Mouse (Mus musculus) bone marrow, adult 2 months (tissue): ENCODE data around the gene Msh4. TPM values are rescaled to one million over a fixed set of nuclear protein-coding genes. Genes with fewer than 3 reads are reported as not detected.
"Not testable (repeated sequence)": the region's sequence is repeated elsewhere in the genome, so short reads cannot be mapped to it uniquely, and the experiment has no call there.

Source experiments
- H3K27ac ChIP-seq: fragments of 200-500 bp; 2 replicates; pipeline ENCODE4 v1.5.1; 2012; ENCODE audit warnings: low read depth, mild to moderate bottlenecking, control low read depth, inconsistent platforms, low read length; ENCODE audit not compliant: control insufficient read depth, poor library complexity, insufficient read depth
- H3K4me1 ChIP-seq: fragments of 200-500 bp; 2 replicates; pipeline ENCODE4 v1.6.1; 2011; ENCODE audit warnings: low read length; ENCODE audit not compliant: control insufficient read depth, insufficient read depth
- H3K4me3 ChIP-seq: fragments of 200-500 bp; replicated peaks from 2 replicates; pipeline ENCODE3; 2011; ENCODE audit warnings: mild to moderate bottlenecking, low read depth, low read length, control low read depth; ENCODE audit not compliant: control insufficient read depth
- CTCF ChIP-seq: fragments of 200-500 bp; IDR thresholded peaks from 2 replicates; pipeline ENCODE4 v1.5.1; 2011; ENCODE audit warnings: low read length, control low read depth; ENCODE audit not compliant: control insufficient read depth, insufficient read depth
- POLR2A ChIP-seq: fragments of 200-500 bp; IDR thresholded peaks from 2 replicates; pipeline ENCODE4 v1.6.1; 2011; ENCODE audit warnings: low read depth, mild to moderate bottlenecking, control low read depth, low read length, borderline replicate concordance; ENCODE audit not compliant: control insufficient read depth
- WGBS: fragments of 180-500 bp; shearing (Covaris S2); methylation state at CpG from one replicate; pipeline ENCODE4 v1.1.7; 2018; 5-methylcytosine and 5-hydroxymethylcytosine counted together
- polyA plus RNA-seq: library from polyadenylated mRNA; stranded (reverse); fragments of >200 nt; gene quantifications from 2 replicates; pipeline ENCODE4 v1.2.4, GENCODE M21; 2011; ENCODE audit warnings: low replicate concordance; ENCODE audit not compliant: missing spikeins, insufficient read depth, insufficient read length

The Msh4 gene
- polyA plus RNA-seq, 1 experiment, result not detected

DNA sequence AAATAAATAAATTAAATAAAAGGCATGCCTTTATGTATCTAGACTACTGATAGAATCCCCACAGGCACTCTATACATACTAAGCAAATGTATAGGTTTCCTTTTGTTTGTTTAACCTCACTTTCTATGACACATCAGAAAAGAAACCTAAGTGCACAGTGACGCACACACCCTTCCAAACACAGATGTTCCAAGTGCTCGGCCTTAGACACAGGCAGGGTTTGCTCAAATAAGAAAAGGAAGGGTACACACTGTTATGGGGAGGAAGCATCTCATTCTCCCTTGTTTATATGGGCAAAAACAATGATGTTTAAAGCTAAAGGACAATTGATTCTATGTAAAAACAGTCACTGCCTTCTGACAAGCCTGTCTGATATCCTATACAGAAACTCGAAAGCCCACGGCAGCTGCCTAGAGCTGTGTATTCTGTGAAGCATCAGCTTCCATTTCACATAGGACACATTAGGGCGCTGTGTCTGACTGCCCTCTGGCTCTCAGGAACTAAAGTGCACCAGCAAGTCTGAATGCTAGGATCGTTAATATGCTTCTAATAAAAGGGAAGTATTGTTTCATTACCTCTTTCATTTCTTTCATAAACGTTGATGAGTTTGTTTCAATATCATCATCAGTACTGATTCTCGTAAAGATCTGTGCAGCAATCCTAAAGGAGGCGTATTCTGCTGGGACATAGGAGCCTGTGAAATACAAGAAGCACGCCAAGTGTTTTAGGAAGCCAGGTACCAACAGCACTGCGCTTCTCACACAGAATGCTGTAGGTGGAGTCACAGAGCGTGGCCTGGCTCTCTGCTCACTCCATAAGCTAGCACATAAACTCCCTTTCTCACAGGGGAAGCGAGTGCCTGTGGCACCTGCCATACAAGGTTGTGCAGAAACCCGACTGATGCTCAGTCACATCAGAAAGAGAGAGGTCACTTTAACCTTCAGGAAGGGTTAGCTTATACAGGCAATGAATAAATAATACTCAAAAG lies 38.5 kb downstream of the Msh4 start:
- Histone ChIP-seq H3K4me3 (no peak overlapping the region), H3K4me1 (no peaks in the 10 kb centered on the region; the same call in none of the 2 replicates), H3K27ac (no peak overlapping the region)
- 75% methylated on average over 14 of the region's 14 CpGs for WGBS
- TF ChIP-seq CTCF (no peak), POLR2A (no peak)

DNA sequence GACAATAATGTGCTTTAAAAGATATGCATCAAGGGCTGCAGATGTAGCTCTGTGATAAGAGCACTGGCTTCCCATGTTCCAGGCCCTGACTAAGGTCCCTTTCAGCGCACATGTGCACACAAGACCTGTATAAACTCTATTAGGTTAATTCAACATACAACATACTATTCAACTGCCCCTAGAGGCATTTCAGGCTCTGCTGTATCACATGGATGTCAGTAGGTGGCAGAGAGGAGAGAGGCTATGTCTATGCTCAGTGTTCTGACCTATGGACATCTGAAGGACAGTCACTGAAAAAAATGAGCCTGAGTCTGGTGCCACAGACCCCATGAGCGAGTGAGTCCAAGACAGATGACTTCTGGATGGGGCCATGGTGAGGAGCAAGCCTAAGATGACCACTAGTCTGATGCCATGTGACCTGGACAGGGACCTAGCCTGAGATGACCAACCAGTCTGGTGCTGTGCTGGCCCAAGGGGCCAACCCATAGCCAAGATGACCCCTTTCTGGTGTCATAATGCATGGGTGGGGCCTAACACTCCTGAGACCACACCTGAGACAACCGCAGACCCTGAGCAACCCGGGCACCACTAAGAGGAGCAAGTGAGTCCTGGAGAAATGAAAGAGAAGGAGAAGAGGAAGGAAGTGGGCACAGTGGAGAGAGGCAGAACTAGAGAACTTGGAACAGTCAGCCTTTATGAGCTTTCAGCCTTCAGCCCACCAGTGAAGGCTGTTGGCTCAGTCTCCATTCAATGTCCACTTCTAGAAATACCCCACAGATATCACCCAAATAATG lies 41.1 kb downstream of the Msh4 start:
- WGBS, result 33% methylated on average over 4 of the region's 4 CpGs
- Histone ChIP-seq H3K27ac (no peak overlapping the region), H3K4me3 (no peak overlapping the region)

DNA sequence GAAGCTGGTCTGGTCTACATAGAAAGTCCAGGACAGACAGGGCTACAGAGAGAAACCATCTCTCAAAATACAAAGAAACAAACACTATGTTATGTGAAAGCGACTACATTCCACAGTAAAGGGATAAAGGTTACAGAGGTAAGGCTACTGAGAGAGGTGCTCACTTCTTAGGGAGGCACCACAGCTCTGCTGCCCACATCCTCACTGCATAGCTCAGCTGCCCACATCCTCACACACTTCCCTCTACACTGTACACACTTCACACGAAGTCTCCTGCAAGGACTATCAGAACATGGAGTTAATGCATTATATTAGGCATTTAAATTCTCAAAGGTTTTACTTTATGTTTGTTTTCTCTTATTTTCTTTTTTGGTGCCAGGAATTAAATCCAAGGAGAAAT lies 42.1 kb downstream of the Msh4 start:
- H3K27ac ChIP-seq, result no peak overlapping the region
- no peak for TF ChIP-seq CTCF
- TF ChIP-seq POLR2A, result no peak
- H3K4me3 ChIP-seq, result no peak overlapping the region
- 21% methylated on average over 2 of the region's 2 CpGs for WGBS
- peaks cover 3% of the 10 kb centered on the region; the same call in 1 of the 2 replicates for H3K4me1 ChIP-seq

More for the DNA sequence above, 41.1 kb downstream of the Msh4 start:
- H3K4me1 ChIP-seq, result peaks cover 3% of the 10 kb centered on the region; the same call in 1 of the 2 replicates
- no peak for TF ChIP-seq CTCF
- TF ChIP-seq POLR2A, result no peak

DNA sequence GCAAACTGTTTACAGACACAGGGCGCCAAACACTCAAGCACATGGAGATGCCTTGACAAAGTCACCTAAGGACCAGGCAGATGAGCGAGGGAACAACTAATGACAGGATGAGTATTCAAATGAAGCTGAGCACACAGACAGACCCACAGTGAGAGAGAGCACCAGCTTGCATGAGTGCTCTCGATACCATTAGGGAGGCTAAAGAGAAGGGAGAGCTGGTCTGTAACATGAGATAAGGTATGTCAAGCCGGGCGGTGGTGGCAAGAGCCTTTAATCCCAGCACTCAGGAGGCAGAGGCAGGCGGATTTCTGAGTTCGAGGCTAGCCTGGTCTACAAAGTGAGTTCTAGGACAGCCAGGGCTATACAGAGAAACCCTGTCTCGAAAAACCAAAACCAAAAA lies 45.5 kb downstream of the Msh4 start:
- not testable (repeated sequence) for H3K4me1 ChIP-seq, H3K27ac ChIP-seq, H3K4me3 ChIP-seq
- WGBS, result 79% methylated on average over 8 of the region's 8 CpGs

DNA sequence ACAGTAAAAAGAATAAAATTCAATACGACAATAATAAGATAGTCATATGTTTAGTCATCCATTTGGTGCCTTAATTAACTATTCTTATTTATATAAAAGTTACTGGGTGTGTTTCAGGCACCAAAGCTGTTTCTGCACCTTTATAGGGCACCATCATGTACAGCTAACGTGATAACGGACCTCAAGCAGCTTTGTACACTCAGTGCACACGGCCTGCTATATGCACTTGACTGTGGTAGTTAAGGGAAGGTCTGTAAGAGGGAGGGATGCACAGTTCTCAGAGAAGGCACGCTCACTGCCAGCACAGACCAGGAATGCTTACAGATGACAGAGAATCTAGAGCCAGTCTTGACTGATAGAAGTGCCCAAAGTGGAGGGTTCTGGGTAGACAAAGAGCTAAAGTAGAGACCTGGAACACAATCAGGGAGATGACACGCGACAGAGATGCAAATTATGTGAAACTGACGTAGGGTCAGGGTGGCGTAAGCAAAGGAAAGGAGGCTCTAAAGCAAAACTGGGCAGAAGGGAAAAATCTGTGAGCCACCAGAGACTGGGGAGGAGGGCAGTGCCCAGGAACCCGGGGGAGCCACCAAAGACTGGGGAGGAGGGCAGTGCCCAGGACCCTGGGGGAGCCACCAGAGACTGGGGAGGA lies 47.5 kb downstream of the Msh4 start:
- TF ChIP-seq POLR2A, result no peak
- no peak for TF ChIP-seq CTCF
- no peak overlapping the region for H3K27ac ChIP-seq
- WGBS, result 82% methylated on average over 10 of the region's 10 CpGs
- peaks cover 3% of the 10 kb centered on the region; the same call in 1 of the 2 replicates for H3K4me1 ChIP-seq
- H3K4me3 ChIP-seq, result no peak overlapping the region

DNA sequence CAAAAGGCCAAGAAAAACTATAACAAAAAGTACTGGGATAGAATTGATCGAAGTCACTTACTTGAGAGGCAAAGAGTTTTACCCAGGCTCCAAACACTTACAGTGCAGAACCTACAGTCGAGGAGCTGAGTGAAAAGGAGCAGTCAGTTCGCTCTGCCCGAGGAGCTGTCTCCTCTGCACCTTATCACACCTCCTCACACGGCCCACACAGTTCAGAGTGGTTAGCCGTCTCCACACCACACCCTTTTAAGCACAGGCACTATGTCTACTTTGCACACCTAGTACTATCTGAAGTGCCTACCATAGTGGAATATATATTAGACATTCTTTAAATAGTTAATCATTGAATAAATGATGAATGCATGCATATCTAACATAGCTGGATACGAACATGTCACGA lies 53.7 kb downstream of the Msh4 start:
- TF ChIP-seq CTCF (no peak), POLR2A (peak; percentile 59; the same call in 1 of the 2 replicates)
- WGBS, result 54% methylated on average over 8 of the region's 8 CpGs
- no peak overlapping the region for H3K4me3 ChIP-seq
- H3K27ac ChIP-seq, result no peak overlapping the region
- peaks cover 1% of the 10 kb centered on the region; the same call in 1 of the 2 replicates for H3K4me1 ChIP-seq

DNA sequence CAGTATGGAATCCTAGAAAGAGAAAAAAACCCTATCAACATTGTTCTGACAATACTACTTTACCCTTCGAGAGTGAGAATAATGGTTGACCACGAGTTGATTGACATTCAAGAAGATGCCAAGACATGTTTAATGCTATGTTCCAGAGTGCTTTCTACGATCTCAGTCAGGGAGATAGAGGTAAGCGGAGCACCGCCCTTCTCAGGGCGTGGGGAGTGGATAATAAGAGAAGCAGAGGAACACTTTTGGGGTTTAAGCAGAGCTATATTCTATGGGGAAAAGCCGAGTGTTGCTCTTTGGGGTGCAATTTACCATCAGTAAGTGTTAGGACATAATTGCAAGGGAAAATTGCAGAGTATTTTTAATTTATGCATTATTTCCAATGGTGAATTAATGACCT lies 55.2 kb downstream of the Msh4 start:
- WGBS, result 55% methylated on average over 7 of the region's 7 CpGs
- peaks cover 3% of the 10 kb centered on the region for H3K4me1 ChIP-seq
- H3K27ac ChIP-seq, result no peak overlapping the region
- no peak for TF ChIP-seq CTCF
- no peak for TF ChIP-seq POLR2A
- peak overlapping the region; percentile 56 for H3K4me3 ChIP-seq
